Mouse (Mus musculus) ES-E14 (cell line): ENCODE data around the gene Usp13.

ENCODE experiments used
- CHD2 ChIP-seq: IDR thresholded peaks from 2 replicates; pipeline ENCODE4 v1.6.1; 2014; ENCODE audit warnings: mild to moderate bottlenecking, low read depth, low read length, inconsistent platforms
- HCFC1 ChIP-seq: IDR thresholded peaks from 2 replicates; pipeline ENCODE4 v1.6.1; 2012; ENCODE audit warnings: low read length, inconsistent platforms, borderline replicate concordance; ENCODE audit not compliant: insufficient read depth
- MAFK ChIP-seq: IDR thresholded peaks from 2 replicates; pipeline ENCODE4 v1.6.1; 2014; ENCODE audit warnings: mild to moderate bottlenecking, low read depth, low read length, inconsistent platforms; ENCODE audit not compliant: insufficient read depth
- ZC3H11A ChIP-seq: IDR thresholded peaks from 2 replicates; pipeline ENCODE4 v1.6.1; 2012; ENCODE audit warnings: low read depth, mild to moderate bottlenecking, inconsistent platforms, low read length, borderline replicate concordance
- ZNF384 ChIP-seq: IDR thresholded peaks from 2 replicates; pipeline ENCODE4 v1.6.1; 2012; ENCODE audit warnings: low read depth, low read length, inconsistent platforms

DNA sequence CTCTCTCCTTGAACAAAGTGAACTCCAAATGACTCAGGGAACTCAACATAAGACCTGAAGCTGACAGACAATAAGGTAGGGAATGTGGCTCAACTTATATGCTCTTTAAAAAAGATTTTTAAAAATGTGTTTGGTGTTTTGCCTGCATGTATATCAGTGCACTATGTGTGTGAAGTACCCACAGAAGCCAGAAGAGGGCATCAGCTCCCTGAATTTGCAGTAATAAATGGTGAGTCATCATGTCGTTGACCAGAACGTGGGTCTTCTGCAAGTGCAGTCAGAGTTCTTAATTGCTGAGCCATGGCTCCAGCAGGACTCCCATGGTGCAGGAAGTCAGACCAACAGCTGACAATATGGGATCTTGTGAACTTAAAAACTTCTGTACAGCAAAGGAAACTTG is 148.2 kb downstream of the Usp13 start:
- TF ChIP-seq CHD2 (no peak), ZNF384 (no peak), MAFK (peak; percentile 97), ZC3H11A (peak; percentile 76), HCFC1 (no peak)
